Mouse (Mus musculus) thymus, adult 18-20 months (tissue): ENCODE measurements around the gene Mast3.

Experiments used
- DNase-seq, 2 experiments: peaks; one replicate each; pipeline ENCODE4 v3.0.0; 2022; ENCODE audit warnings: mixed read lengths in 2 of 2

Gene Mast3

DNA sequence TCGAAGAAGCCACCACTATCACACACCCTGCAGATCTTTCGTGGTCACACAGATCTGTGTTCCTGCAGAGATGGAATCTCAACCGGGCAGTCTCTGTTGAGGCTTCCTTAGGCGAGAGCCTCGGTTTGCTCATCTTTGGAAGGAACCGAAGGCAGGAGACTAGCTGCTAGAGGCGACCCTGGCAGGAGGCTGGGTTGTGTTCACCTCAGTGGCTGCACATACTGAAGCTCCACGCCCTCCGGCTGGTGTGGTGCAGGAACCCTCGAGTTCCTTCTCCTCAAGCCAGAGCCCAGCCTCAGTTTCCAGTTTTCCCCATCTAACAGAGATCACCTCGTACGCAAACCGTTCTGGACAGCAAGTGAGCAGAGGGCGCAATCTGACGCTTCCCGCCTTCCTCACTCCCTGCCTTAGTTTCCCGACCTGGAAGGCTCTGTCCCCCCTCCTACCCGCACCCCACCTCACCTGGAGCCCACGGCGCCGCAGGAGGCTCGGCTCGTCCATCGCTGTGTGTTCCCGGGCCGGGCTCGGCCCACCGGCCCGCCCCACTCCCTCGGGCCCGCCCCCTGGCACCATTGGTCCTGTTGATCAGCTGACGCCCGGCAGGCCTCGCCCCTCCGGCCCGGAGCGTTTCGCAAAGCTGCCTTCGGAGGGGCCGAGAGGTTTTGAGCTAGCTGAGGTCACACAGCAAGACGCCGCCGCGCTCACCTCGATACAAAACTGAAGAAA lies at the start of gene Mast3:
Mast3 (minus strand) TSS at position 574 of the 726 bp plus-strand sequence.
- peak; percentile 79 to 81 for DNase-seq

GRCm38 (mm10) chr8:70853863-70854262 lies 49.0 kb upstream of the Mast3 start:
- DNase-seq, result no peak

GRCm38 (mm10) chr8:70852595-70853231 lies 47.9 kb upstream of the Mast3 start:
- DNase-seq, result no peak

DNA sequence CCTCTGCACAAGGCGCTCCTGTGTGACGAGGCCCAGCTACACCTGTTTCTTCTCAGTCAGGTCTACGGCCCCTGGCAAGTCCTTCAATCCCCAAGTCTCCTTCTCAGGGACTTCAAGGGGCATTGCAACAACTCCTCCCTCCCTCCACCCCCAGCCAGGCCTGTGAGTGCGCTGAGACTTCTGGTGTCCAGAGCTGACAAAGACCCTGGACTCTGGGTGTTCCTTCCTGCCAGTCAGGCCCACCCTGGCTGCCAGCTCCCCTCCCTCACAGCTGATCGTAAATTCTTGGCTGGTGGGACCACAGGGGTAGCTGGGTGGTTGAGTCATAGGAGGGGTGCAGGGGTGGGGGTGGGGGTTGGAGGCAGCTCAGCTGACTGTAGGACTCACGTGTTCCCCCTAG lies 47.0 kb upstream of the Mast3 start:
- no peak for DNase-seq

DNA sequence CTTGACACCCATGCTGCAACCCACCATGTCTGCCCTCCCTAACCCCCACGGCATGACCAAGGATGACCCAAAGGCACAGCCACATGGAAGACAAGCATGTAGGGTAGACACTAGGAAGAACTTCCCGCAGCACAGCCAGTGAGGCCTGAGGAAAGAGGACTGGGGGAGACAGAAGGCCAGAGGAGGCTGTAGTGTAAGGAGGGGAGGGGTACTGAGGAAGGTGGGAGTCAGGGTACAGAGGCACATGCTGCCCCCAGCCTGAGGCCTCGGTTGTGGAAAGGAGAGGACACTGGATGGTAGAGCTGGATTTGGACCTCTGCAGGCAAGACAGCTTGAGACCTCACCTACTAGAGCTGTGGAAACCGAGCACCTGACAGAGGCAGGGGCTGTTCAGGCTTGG lies 46.1 kb upstream of the Mast3 start:
- DNase-seq, result no peak

- DNase-seq, result no peak
These were observed 45.4 kb upstream of the Mast3 start for GRCm38 (mm10) chr8:70850132-70850845.

GRCm38 (mm10) chr8:70849333-70849990 lies 44.6 kb upstream of the Mast3 start:
- no peak for DNase-seq

- no peak for DNase-seq
These were observed 41.7 kb upstream of the Mast3 start for GRCm38 (mm10) chr8:70846371-70847154.

GRCm38 (mm10) chr8:70845108-70845507 lies 40.3 kb upstream of the Mast3 start:
- DNase-seq, result no peak

DNA sequence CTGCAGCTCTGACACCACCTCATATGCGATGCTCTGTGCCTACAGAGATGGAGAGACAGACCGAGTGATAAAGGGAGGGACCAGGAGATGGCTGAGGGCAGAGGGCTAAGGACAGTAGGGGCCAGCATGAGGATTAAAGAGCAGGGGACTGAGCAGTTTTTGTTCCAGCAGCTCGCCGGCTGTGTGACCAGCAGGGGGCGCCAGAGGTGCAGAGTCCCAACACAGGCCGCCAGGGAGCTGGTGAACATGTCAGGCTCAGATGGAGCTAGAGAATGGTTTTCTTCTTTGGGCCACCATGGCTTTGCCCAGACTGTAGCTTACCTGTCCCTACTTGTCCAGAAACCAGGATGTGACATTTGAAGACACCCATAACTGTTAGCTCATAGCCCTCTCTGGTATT lies 39.7 kb upstream of the Mast3 start:
- peak; percentile 70 to 73 for DNase-seq

- no peak for DNase-seq
These were observed 39.1 kb upstream of the Mast3 start for GRCm38 (mm10) chr8:70843941-70844340.

DNA sequence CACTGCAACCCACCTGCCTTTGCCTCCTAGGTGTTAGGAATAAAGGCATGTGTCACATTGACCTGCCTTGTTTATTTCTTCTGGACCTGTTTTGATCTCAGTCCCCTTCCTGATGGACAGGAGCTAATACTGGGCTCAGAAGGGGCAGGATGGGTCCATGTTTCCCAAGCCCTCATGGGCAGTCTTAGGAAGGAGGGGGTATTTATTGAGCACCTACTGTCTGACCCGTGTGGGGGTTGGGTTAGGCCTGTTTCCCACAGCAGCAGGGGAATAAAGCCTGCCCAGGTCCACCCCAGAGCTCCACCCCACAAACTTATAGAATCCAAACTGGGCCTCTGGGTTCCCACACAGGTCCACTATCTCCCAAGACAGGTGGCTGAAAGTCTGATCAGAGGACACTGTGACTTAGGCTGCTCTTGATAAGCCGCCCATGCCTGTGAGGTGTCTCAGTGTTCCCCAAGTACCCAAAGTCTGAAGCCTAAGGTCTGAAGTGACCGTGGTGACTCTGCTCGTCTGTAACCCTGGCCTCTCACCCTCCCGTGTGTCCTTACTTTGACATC lies 38.4 kb upstream of the Mast3 start:
- DNase-seq, result no peak

GRCm38 (mm10) chr8:70842484-70842883 lies 37.6 kb upstream of the Mast3 start:
- DNase-seq, result no peak

GRCm38 (mm10) chr8:70841147-70842072 lies 36.6 kb upstream of the Mast3 start:
- peak; percentile 75 to 82 for DNase-seq

DNA sequence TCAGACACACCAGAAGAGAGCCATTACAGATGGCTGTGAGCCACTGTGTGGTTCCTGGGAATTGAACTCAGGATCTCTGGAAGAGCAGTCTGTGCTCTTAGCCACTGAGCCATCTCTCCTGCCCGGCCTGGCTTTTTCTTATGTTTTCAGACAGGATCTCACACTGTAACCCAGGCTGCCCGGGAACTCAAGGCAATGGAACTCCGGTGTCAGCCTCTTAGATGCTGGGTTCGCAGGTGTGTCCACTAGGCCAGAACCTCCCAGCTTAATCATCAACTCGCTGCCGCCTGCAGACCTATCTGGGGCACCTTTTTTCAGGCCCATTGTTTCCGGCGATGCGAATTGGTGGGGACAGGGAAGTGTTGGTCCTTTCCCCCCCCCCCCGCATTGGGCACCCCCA lies 35.7 kb upstream of the Mast3 start:
- DNase-seq, result no peak

DNA sequence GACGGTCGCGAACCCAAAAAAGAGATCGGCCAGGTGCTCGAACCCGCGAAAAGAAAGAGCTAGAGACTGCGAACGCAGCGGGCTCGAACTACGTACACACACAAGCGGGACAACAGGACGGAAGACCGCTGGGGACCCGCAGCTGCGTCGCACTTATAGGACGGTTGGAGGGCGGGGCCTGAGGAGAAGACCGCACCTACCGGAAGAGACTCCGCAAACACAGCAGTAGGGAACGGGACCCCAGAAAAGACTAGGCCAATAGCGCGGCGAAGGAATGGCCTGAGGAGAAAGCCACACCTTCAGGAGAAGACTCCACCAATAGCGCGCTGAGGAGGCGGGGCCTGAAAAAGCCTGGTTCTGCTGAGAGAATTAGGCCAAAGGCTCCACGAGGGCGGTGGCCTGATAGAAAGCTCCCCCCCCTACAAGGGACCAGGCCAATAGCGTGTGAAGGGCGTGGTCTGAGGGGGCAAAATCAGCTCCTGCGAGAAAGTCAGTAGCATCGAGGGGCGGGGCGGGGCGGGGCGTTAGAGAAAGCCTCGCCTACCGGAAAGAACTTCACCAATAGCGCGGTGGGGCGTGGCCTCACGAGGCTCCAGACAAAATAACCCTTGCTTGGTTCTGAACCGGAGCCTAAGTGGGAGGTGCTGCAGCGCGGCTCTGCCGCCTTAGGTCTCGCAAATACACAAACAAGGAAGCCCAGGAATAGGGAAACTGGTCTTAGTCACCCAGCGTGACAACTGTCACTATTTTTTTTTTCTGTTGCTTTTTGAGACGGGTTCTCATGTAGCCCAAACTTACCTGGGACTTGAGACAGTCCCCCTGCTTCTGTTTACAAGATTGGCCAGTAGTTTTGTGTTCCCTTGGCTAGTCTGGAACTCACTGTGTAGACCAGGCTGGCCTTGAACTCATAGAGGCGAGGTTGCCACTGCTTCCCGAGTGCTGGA lies 34.8 kb upstream of the Mast3 start, which contains the start of gene Arrdc2:
Arrdc2 (minus strand) TSS at position 313 of the 944 bp plus-strand sequence.
- DNase-seq, result peak; percentile 98 to 100

GRCm38 (mm10) chr8:70838654-70839407 lies 34.0 kb upstream of the Mast3 start:
- DNase-seq, result peak; percentile 26 to 60

- DNase-seq, result no peak
These were observed 31.8 kb upstream of the Mast3 start for GRCm38 (mm10) chr8:70836666-70837065.

DNA sequence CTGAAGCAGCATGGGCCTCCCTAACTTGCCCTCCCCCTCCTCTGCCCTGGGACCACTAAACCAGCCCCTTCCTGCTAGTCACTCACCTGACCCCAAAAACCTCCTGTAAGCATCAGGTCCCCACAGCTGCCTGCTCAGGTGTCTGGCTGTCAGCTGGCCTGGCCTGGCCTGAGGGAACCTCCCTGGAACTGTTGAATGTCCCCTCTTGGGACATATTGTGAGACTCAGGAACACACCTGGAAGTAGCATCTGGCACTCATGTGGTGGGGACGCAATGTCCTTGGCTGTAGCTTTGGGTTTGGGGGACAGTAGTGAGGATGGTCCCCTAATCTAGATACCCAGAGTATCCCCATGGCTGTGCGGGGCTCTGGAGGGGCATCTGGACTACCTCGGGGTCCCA lies 29.2 kb upstream of the Mast3 start:
- DNase-seq, result no peak
